Mouse (Mus musculus): ENCODE measurements at regions not wholly inside any gene's neighbourhood (a gene's known extent, or its start where the extent isn't known, plus 50 kb on each side); places are given as distances from the start of the nearest gene placed in this dataset.

- no peak for DNase-seq (ENCODE audit: low spot score in 2 of 2)
Measured at GRCm38 (mm10) chr14:120560416-120560815, 82.2 kb downstream of the Rap2a start.

GRCm38 (mm10) chr14:120560987-120561386 lies 82.7 kb downstream of the Rap2a start:
- DNase-seq (ENCODE audit: low spot score in 2 of 2) = no peak

- DNase-seq (ENCODE audit: low spot score in 2 of 2) = no peak
Measured at GRCm38 (mm10) chr14:120566945-120567344, 88.7 kb downstream of the Rap2a start.

- DNase-seq (ENCODE audit: low spot score in 2 of 2) = no peak
Measured at GRCm38 (mm10) chr14:120568054-120568453, 89.8 kb downstream of the Rap2a start.

GRCm38 (mm10) chr14:120572238-120572637 lies 94.0 kb downstream of the Rap2a start:
- peak; percentile 36 to 42 for DNase-seq (ENCODE audit: low spot score in 2 of 2)

GRCm38 (mm10) chr14:120575202-120575601 lies 97.0 kb downstream of the Rap2a start:
- DNase-seq (ENCODE audit: low spot score in 2 of 2) = no peak

- DNase-seq (ENCODE audit: low spot score in 2 of 2) = no peak
Measured at GRCm38 (mm10) chr14:120578352-120579080, 100.3 kb downstream of the Rap2a start.

- no peak for DNase-seq (ENCODE audit: low spot score in 2 of 2)
Measured at GRCm38 (mm10) chr14:120583807-120584206, 105.6 kb downstream of the Rap2a start.

- DNase-seq (ENCODE audit: low spot score in 2 of 2) = no peak
Measured at GRCm38 (mm10) chr14:120592191-120592590, 113.9 kb downstream of the Rap2a start.

GRCm38 (mm10) chr14:120600414-120600935 lies 122.2 kb downstream of the Rap2a start:
- DNase-seq (ENCODE audit: low spot score in 2 of 2) = no peak

- no peak for DNase-seq (ENCODE audit: low spot score in 2 of 2)
Measured at GRCm38 (mm10) chr14:120601510-120601909, 123.3 kb downstream of the Rap2a start.

GRCm38 (mm10) chr14:120603849-120604492 lies 125.7 kb downstream of the Rap2a start:
- no peak for DNase-seq (ENCODE audit: low spot score in 2 of 2)

GRCm38 (mm10) chr14:120607801-120608200 lies 129.6 kb downstream of the Rap2a start:
- DNase-seq (ENCODE audit: low spot score in 2 of 2) = no peak

GRCm38 (mm10) chr14:120611311-120611710 lies 133.1 kb downstream of the Rap2a start:
- DNase-seq (ENCODE audit: low spot score in 2 of 2) = no peak

- DNase-seq (ENCODE audit: low spot score in 2 of 2) = no peak
Measured at GRCm38 (mm10) chr14:120626223-120626935, 148.1 kb downstream of the Rap2a start.

GRCm38 (mm10) chr14:120626936-120627277 lies 148.7 kb downstream of the Rap2a start:
- no peak for DNase-seq (ENCODE audit: low spot score in 2 of 2)

- DNase-seq (ENCODE audit: low spot score in 2 of 2) = no peak
Measured at GRCm38 (mm10) chr14:120632771-120633170, 154.5 kb downstream of the Rap2a start.

GRCm38 (mm10) chr14:120636726-120637400 lies 158.6 kb downstream of the Rap2a start:
- no peak for DNase-seq (ENCODE audit: low spot score in 2 of 2)

- DNase-seq (ENCODE audit: low spot score in 2 of 2) = no peak
Measured at GRCm38 (mm10) chr14:120637486-120638125, 159.4 kb downstream of the Rap2a start.

GRCm38 (mm10) chr14:120642591-120642990 lies 164.3 kb downstream of the Rap2a start:
- DNase-seq (ENCODE audit: low spot score in 2 of 2) = no peak

- DNase-seq (ENCODE audit: low spot score in 2 of 2) = no peak
Measured at GRCm38 (mm10) chr14:120652034-120652433, 173.8 kb downstream of the Rap2a start.
